Mouse (Mus musculus): ENCODE measurements around the gene Cab39l. TPM values are rescaled to one million over a fixed set of nuclear protein-coding genes. Genes with fewer than 3 reads are reported as not detected.

The Cab39l gene
- total and polyA plus RNA-seq, 3 experiments, result 19.9 to 49.2 (median 33.1) TPM

DNA sequence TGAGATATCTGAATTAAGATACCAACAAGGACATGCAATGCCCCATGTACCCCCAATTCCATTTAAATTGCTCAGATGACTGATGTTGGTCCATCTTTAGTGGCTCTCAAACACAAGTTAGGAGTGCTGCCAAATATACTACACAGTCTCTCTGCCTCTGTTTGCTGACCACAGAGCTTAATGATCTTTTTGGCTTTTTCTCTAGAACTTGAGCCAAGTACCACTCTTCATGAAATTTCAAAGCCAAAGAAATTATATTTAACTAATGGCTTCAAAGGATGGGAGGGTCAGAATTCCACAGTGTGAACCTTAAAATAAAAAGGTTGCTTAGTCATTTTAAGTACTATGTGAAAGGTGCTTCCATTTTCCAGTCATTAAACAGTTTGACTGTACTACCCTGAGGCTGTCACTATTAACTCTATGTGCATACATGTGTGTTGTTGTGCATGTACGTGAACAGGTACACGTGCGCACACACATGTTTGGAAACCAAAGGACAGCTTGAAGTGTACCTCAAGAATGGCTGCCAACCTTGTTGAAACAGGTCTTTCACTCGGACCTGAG lies 44.6 kb downstream of the Cab39l start:
- Histone ChIP-seq H3K36me3 (replicated peaks in 1 of 2; ENCODE audit: control insufficient read depth in 1 of 2, insufficient read depth in 1 of 2, low read length in 1 of 2) (peaks cover 0 to 10% of the 10 kb centered on the region in 2 experiments), H3K27me3 (replicated peaks) (no peaks in the 10 kb centered on the region), H3K9me3 (replicated peaks; ENCODE audit: low read length) (no peaks in the 10 kb centered on the region), H3K9ac (ENCODE audit: insufficient read depth, low read depth) (no peak overlapping the region), H3K4me1 (ENCODE audit: control insufficient read depth in 1 of 2, insufficient read depth in 2 of 2) (no peaks in the 10 kb centered on the region), H3K4me3 (replicated peaks in 1 of 3; ENCODE audit: low read depth in 2 of 3, low read length in 2 of 3, poor library complexity in 1 of 3) (no peak overlapping the region), H3K79me2 (replicated peaks; ENCODE audit: control insufficient read depth, extremely low read depth, insufficient read depth, poor library complexity, severe bottlenecking) (no peaks in the 10 kb centered on the region), H3K4me2 (ENCODE audit: insufficient read depth, low read depth, poor library complexity, severe bottlenecking) (no peak overlapping the region), H3K27ac (ENCODE audit: insufficient read depth, low read depth) (no peak overlapping the region)
- in situ Hi-C loops (cut with MboI; ENCODE audit: low pct_ligation_motif_present, low pct_unique_long_range_greater_than_20kb, low sequenced_read_pairs), result no loop called here
- dilution Hi-C loops (cut with MboI; ENCODE audit: extremely low pct_ligation_motif_present, extremely low pct_unique_long_range_greater_than_20kb, low sequenced_read_pairs), result no loop called here
- no peak for DNase-seq (ENCODE audit: extremely low read depth)
- TF ChIP-seq USF1 (IDR thresholded peaks at IDR 0.05; ENCODE audit: low read depth, low read length) (no peak), MXI1 (IDR thresholded peaks at IDR 0.05; ENCODE audit: low read depth, low read length) (no peak), ZNF384 (IDR thresholded peaks at IDR 0.05; ENCODE audit: low read depth, low read length) (no peak), MAZ (IDR thresholded peaks at IDR 0.05; ENCODE audit: low read depth, low read length) (no peak), CTCF (conservative IDR thresholded peaks at IDR 0.05 in 1 of 2, IDR thresholded peaks at IDR 0.05 in 1 of 2; ENCODE audit: low read depth in 2 of 2, low read length in 2 of 2) (no peak), HCFC1 (IDR thresholded peaks at IDR 0.05; ENCODE audit: low read depth, low read length) (no peak), TBP (conservative IDR thresholded peaks at IDR 0.05; ENCODE audit: low read depth, low read length) (no peak), CHD2 (IDR thresholded peaks at IDR 0.05; ENCODE audit: low read length) (no peak), JUN (IDR thresholded peaks at IDR 0.05; ENCODE audit: insufficient read depth, low read depth, low read length) (no peak), ZKSCAN1 (IDR thresholded peaks at IDR 0.05; ENCODE audit: borderline replicate concordance, low read depth, low read length) (no peak), MAX (IDR thresholded peaks at IDR 0.05; ENCODE audit: low read length) (no peak), MAFK (IDR thresholded peaks at IDR 0.05; ENCODE audit: insufficient replicate concordance, low read length) (no peak)

- H3K4me3 ChIP-seq (replicated peaks in 1 of 3; ENCODE audit: low read depth in 2 of 3, low read length in 2 of 3, poor library complexity in 1 of 3), result no peak overlapping the region
- no peaks in the 10 kb centered on the region for H3K9me3 ChIP-seq (replicated peaks; ENCODE audit: low read length)
- H3K4me1 ChIP-seq (ENCODE audit: control insufficient read depth in 1 of 2, insufficient read depth in 2 of 2), result peaks cover 0 to 4% of the 10 kb centered on the region in 2 experiments; a peak in 1 of 4 replicates
- no peak overlapping the region for H3K4me2 ChIP-seq (ENCODE audit: insufficient read depth, low read depth, poor library complexity, severe bottlenecking)
- dilution Hi-C loops (cut with MboI; ENCODE audit: extremely low pct_ligation_motif_present, extremely low pct_unique_long_range_greater_than_20kb, low sequenced_read_pairs) (no loop called here), in situ Hi-C loops (cut with MboI; ENCODE audit: low pct_ligation_motif_present, low pct_unique_long_range_greater_than_20kb, low sequenced_read_pairs) (no loop called here)
- DNase-seq (ENCODE audit: extremely low read depth), result no peak
- no peak for TF ChIP-seq ZKSCAN1 (IDR thresholded peaks at IDR 0.05; ENCODE audit: borderline replicate concordance, low read depth, low read length)
- no peak for TF ChIP-seq CTCF (conservative IDR thresholded peaks at IDR 0.05 in 1 of 2, IDR thresholded peaks at IDR 0.05 in 1 of 2; ENCODE audit: low read depth in 2 of 2, low read length in 2 of 2)
- TF ChIP-seq MAFK (IDR thresholded peaks at IDR 0.05; ENCODE audit: insufficient replicate concordance, low read length), result no peak
- no peak for TF ChIP-seq NRF1 (IDR thresholded peaks at IDR 0.05; ENCODE audit: low read depth, low read length)
- TF ChIP-seq HCFC1 (IDR thresholded peaks at IDR 0.05; ENCODE audit: low read depth, low read length), result no peak
- no peak for TF ChIP-seq IRF4 (IDR thresholded peaks at IDR 0.05; ENCODE audit: low read depth, low read length)
- no peak for TF ChIP-seq TBP (conservative IDR thresholded peaks at IDR 0.05; ENCODE audit: low read depth, low read length)
- no peak for TF ChIP-seq USF2 (conservative IDR thresholded peaks at IDR 0.05; ENCODE audit: low read depth, low read length)
- TF ChIP-seq TCF12 (IDR thresholded peaks at IDR 0.05; ENCODE audit: low read depth, low read length), result no peak
- TF ChIP-seq E2F4 (IDR thresholded peaks at IDR 0.05; ENCODE audit: insufficient replicate concordance, low read depth, low read length), result no peak
- TF ChIP-seq PAX5 (IDR thresholded peaks at IDR 0.05; ENCODE audit: low read length), result no peak
- H3K9ac ChIP-seq (ENCODE audit: insufficient read depth, low read depth), result no peak overlapping the region
- H3K27ac ChIP-seq (ENCODE audit: insufficient read depth, low read depth), result no peak overlapping the region
- H3K27me3 ChIP-seq (replicated peaks), result no peaks in the 10 kb centered on the region
- peaks cover 0 to 9% of the 10 kb centered on the region in 2 experiments for H3K36me3 ChIP-seq (replicated peaks in 1 of 2; ENCODE audit: control insufficient read depth in 1 of 2, insufficient read depth in 1 of 2, low read length in 1 of 2)
- H3K79me2 ChIP-seq (replicated peaks; ENCODE audit: control insufficient read depth, extremely low read depth, insufficient read depth, poor library complexity, severe bottlenecking), result no peaks in the 10 kb centered on the region
Measured at GRCm38 (mm10) chr14:59492376-59492775, 51.6 kb downstream of the Cab39l start.
